Mouse (Mus musculus) brain, embryonic 14.5 days (tissue): ENCODE results near the gene Arid1a. TPM values are rescaled to one million over a fixed set of nuclear protein-coding genes. Genes with fewer than 3 reads are reported as not detected.

Source experiments
- DNase-seq: peaks from one replicate; pipeline ENCODE4 v3.0.0-alpha.2; 2011; ENCODE audit warnings: low read depth
- CTCF ChIP-seq: fragments of 200-500 bp; IDR thresholded peaks from 2 replicates; pipeline ENCODE4 v1.5.1; 2012; ENCODE audit warnings: inconsistent platforms, mild to moderate bottlenecking, moderate library complexity, borderline replicate concordance; ENCODE audit not compliant: insufficient read depth, insufficient read length; ENCODE audit errors: extremely low read depth
- POLR2A ChIP-seq: fragments of 200-500 bp; IDR thresholded peaks from 2 replicates; pipeline ENCODE4 v1.6.1; 2012; ENCODE audit warnings: mild to moderate bottlenecking, inconsistent platforms, borderline replicate concordance; ENCODE audit not compliant: poor library complexity, insufficient read depth, insufficient read length, severe bottlenecking; ENCODE audit errors: extremely low read depth
- polyA plus RNA-seq: library from polyadenylated mRNA; depleted of rRNA; stranded (reverse); fragments of >200 nt; gene quantifications from 2 replicates; pipeline ENCODE4 v1.2.3, GENCODE M21; 2012

The Arid1a gene
- polyA plus RNA-seq, 1 experiment, result 121 TPM

DNA sequence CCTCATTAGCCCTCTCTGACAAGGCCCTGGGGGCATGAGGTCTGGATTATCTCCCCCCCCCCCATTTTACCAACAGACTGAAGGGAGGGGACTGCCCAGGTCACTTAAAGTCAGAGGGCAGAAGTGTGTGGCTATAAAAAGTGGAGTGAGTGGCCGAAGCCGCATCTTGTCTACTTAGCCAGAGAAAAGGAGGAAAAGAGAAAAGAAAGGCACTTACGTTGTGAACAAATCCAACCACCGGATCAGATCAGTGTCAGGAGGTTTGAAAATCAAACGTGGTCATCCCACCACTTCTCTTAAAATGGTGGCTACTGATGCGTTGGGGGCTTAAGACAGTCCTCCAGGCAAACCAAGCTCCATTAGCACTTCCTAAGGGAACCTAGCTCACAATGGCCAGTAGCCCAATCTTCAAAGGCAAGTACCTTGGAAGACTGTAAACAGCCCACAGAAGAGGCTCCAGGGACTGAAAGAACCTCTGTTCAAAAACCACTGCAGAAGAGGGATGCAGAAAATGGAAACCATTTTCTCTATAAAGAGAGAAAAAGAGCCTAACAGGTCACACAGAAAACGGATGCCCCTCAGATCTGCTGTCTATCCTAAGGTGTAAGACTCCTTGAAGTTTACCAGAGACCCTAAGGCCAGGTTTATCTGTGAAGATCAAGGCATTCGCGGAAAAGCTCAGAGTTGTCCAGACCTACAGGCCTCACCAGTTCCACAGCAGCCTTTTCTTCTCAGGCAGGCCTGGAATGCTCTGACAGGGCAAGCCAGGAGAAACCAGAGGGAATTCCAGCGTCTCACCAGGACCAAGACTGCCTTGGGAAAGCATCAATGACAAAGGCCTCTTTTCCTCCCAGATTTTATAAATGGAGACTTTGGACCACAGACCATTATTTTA, 1.5 kb downstream of the Arid1a start:
- TF ChIP-seq CTCF (no peak), POLR2A (no peak)
- no peak for DNase-seq

DNA sequence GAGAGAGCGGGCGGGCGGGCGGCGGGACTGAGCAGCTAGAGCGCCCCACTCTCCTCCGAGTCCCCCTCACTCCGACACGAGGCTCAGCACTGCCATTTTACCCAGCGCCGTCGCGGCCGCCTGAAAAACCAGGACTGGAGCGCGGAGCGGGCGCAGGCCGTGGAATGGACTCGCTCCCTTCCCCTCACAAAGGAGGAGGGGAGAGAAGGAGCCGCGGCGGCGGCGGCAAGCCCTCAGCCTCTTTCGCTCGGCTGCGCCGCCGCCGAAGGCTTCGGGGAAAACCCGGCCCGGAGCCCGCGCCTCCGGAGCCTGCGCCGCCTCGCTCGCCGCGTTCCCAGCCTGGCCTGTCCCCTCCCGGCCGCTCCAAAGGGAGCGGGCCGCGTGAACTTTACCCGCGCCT, 2.3 kb downstream of the Arid1a start:
- peak; percentile 99 for DNase-seq
- TF ChIP-seq POLR2A, result peak; percentile 21; the same call in 1 of the 2 replicates
- TF ChIP-seq CTCF, result no peak

DNA sequence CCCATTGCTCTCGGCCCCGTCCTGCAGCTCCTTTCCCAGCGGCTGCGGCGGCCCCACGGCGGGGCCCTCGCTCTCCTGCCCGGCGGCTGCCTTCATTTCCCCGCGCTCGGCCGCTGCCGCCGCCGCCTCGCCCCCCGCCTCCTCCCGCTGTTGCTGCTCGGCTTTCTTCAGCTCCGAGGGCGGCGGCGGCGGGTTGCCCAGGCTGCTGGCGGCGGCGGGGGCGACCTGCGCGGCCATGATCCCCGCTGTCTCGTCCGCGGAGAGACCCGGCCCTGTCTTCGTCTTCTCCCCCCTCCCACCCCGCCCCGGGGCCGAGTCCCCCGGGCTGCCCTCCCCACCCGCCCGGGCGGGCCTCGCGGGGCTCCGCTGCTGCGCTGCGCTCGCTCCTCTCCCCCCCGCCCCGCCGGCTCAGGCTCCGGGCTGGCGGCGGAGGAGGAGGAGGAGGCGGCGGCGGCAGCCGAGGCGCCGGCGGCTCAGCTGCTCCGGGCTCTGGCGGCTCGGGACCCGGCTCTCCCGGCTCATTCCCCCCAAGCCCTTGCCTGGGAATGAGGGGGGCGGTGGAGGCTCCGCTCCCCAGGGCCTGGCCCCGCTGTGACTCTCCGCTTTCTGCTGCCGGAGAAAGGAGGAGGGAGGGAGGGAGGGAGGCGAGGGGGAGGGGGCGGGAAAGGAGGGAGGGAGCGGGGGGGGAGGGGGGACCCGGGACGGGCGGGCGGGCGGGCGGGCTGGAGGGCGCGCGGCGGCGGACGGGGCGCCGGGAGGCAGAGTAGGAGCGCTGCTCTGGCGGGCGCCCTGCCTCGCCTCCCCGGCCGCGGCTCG, 3.0 kb downstream of the Arid1a start:
- peak; percentile 94 for DNase-seq
- TF ChIP-seq POLR2A (peak; percentile 60), CTCF (no peak)

DNA sequence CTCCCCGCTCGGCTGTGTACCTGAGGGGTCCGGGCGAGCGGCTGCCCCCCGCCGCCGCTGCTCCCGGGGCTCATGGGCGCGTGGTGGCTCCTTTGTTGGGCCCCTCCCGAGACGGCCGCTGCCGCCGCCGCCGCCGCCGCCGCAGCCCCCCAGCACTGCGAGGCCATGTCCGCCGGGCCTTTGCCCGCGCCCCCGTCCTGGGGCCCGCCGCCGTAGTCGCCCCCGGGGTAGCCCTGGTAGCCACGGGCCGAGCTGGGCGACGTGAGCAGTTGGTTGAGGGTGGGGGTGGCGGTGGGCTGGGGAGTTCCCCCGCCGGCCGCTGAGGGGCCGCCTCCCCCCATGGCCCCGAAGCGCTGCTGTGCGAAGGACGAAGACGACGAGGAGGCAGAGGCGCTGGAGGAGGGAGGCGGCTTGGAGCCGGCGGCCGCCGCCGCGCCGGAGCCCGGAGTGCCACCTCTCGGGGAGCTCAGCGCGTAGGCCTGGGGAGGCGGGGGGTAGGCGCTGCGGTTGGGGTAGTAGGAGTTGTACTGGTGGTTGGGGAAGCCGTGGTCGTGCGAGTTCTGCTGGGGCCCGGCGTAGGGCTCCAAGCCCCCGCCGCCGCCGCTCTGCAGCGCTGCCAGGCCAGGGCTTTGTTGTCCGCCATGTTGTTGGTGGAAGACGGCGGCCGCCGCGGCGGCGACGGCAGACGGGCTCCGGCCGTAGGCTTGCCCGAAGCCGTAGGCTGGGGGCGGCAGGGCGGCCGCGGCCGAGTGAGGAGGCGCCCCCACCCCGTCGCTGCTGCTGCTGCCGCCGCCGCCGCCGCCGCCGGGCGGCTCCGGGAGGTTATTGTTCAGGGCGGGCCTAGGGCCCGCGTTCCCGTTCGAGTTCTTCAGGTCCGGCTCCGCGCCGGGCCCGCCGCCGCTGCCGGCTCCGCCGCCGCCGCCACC, 3.9 kb downstream of the Arid1a start:
- TF ChIP-seq POLR2A (0 out of 2 replicates have a peak, but pooled peaks have one; percentile 27), CTCF (no peak)
- peak; percentile 53 for DNase-seq

DNA sequence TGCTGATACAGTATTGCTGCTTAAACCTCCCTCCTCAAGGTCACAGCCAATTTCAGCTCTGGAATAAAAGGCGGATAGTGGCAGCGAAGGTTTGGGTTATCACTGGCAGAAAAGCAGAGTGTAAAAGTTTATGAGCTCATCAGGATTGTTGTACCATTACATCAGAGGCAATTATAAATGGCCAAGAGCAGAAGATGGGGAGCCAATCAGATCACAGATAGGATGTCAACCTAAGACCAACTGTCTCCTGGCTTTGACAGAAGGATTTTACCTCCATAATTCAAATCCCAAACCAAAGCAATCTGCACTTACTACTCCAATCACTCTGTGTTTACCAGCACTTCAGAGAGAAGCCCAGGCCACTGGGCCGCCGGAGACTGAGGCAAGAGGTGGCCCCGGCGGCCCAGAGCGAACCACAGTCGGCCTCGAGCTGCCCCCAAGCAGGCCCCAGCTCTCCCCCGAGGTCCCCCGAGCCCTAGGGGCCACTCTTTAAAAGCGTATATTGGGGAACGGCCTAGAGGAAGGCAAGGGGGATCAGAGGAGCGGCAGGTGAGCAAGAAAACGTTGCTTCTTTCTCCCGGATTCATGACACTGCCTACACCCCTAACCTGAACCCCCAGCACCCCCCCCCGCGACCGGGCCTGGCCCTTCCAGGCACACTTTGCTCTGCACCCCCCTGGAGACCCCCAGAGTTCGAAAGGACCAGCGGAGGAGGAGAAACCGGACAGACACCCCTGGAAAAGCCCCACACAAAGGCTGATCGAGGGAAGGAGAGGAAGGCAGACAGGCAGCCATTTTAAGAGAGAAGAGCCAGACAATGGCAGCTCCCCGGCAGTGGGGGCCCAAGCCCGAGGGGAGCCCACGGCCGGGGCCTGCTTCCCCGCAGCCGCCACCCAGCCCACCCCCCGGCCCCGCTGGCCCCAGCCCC, 4.8 kb downstream of the Arid1a start:
- no peak for TF ChIP-seq POLR2A
- no peak for TF ChIP-seq CTCF
- peak; percentile 94 for DNase-seq

DNA sequence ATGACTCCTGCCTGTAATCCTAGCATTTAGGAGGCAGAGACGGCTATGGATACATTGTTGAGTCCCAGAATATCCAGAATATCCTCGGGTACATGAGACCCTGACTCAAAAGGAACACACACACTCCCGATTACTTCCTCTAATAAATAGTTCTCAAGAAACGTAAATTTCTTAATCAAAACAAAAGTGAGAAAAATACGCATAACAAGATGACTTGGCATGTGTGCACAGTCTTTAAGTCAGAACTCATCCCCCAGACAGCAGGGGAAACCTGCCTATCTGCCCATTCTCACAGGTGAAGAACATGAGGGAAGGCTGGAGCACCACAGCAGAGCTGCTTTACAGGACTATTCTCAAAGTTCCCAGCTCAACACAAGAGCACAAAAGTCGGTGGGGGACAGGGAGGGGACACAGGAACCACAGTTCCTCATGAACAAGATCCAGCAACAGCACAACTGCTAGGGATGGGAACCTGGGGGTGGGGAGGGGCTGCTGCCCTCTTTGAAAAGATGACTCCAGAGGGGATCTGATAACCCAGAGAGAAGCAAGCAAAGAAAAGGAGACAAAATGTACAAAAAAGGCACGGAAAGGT, 6.3 kb downstream of the Arid1a start:
- no peak for DNase-seq
- TF ChIP-seq CTCF (no peak), POLR2A (no peak)

DNA sequence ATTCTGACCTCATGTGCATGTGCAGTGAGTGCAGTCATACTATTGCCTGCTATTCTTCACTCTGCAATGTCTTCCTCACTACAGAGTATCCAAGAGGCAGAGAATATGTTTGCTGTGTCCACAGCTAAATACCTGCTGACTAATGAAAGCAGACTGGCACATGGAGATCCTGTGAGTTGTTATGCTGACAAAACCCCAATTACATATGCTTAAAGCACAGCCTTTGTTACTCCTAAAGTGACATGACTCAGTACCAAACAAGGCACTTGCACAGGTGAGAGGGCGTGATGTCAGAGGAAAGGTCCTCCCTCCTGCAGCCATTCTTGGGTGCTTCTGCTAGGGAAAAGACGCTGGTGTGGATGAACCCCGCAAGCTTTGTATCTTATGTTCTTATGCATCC, 21.3 kb downstream of the Arid1a start:
- no peak for TF ChIP-seq POLR2A
- no peak for TF ChIP-seq CTCF
- DNase-seq, result no peak

DNA sequence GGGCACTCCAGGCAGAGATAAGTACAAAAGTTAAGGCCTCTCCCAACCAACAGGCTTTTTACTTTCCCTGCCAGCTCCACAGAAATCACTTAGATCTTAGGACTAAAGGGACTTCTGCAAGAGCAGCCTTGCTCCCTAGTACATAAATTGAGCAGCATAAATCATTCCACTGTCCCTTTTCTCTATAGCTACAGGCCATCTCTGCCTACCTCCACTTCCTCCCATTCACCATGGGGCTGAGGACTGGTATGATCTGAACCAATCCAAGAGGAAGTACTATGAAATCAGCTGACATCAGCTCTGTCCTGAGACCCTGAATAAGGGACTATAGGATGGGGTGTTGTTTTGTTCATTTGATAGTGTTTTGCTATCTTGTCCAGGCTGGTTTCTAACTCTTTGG, 26.4 kb downstream of the Arid1a start:
- DNase-seq, result no peak
- TF ChIP-seq POLR2A (no peak), CTCF (no peak)

DNA sequence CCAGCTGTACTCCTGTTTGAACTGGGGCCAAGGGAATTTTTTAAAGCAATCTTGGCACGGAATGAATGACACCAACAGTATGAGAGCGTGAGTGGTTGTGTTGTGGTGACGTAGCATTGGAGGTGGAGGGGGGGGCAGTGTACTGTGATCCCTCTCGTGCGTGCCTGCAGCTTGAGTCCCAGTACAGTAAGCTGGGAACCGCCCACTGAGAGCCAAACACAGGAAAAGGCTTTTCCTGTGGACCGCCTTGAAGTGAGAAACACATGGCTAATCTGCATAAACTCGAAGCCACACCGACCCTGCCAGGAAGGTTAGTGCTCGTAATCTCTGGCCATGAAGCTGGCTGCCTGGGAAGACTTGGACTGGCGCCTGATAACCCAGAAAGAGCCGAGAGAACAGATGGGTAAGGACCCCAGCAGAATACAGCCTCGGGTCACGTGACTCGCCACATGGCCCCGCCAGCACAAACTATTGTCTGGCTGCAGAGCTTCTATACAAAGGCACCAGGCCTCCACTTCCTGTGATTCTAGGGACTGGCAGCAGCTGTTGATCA, 27.0 kb downstream of the Arid1a start:
- TF ChIP-seq CTCF, result no peak
- no peak for TF ChIP-seq POLR2A
- DNase-seq, result peak; percentile 98

DNA sequence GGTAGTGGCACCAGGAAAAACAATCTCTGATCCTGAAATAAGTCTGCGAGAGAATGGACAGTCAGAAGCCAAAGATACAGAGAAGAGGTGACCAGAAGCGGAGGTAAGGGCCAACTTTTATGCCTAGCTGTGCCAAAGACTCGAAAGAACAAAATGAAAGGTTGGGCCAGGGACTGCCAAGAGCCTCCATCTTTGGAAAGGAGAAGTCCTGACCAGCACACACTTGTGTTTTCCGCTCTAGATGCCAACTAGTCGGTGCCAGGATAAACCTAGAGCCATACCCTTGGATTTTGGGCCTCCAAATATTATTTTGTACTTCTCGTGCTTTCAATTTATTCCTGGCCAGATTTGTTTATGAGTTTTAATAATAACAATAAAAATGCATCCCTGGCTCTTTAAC, 27.6 kb downstream of the Arid1a start:
- DNase-seq, result no peak
- TF ChIP-seq CTCF, result no peak
- no peak for TF ChIP-seq POLR2A

DNA sequence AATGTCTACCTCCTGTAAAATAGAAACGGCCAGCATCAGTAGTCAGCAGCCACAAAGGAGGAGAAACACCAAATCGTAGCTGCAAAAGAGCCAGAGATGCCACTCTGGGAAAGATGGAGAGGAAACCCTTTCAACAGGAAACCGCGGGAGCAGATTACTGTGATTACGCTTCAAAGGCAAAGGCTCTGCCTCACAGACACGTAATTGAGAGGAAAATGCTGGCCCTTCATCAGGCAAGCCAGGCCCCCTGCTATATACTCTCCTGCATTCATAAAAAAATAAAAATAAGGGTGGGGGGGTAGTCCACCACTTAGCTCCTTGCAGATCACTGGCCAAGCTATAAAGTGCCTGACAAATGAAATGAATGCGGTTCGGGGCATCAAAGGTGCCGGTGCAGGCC, 28.3 kb downstream of the Arid1a start:
- DNase-seq, result peak; percentile 70
- TF ChIP-seq POLR2A (no peak), CTCF (no peak)
